Comparison of ENCODE assay signal across 8 mouse cellular contexts in genomic region chr2:154855383-154855782, GRCm38 (mm10). TPM values are rescaled to one million over a fixed set of nuclear protein-coding genes. Genes with fewer than 3 reads are reported as not detected.
DNase-seq lines count a peak whose midpoint lies in the region; ATAC-seq and TF ChIP-seq lines count a peak whose summit lies in the region.

No protein-coding gene starts in this region.

- WGBS in forebrain, postnatal 0 days, result 87% methylated on average over 1 of the region's 1 CpGs
- WGBS in forebrain, embryonic 11.5 days, result 94% methylated on average over 1 of the region's 1 CpGs

- H3K4me2 ChIP-seq in forebrain, postnatal 0 days (ENCODE audit: low read depth), result no peak overlapping the region
- no peak overlapping the region for H3K4me2 ChIP-seq in forebrain, embryonic 11.5 days (ENCODE audit: low read depth, low read length, severe bottlenecking)

- no peak overlapping the region for H3K4me3 ChIP-seq in forebrain, postnatal 0 days (ENCODE audit: low read depth, low read length)
- no peak overlapping the region for H3K4me3 ChIP-seq in forebrain, embryonic 11.5 days (ENCODE audit: low read depth, low read length)

- peak; percentile 78 for TF ChIP-seq CTCF in forebrain, postnatal 0 days (IDR thresholded peaks at IDR 0.05; ENCODE audit: low read depth)

- peak; percentile 83 for DNase-seq in forebrain, postnatal 0 days
- no peak for DNase-seq in forebrain, embryonic 11.5 days (ENCODE audit: low spot score)
- peak; percentile 76 for DNase-seq in 416B (ENCODE audit: low read depth)
- DNase-seq in adrenal gland, postnatal 10 days, result peak; percentile 69
- DNase-seq in forelimb bud, embryonic 11.5 days (ENCODE audit: low read depth, low spot score), result peak; percentile 26
- peak; percentile 67 to 70 for DNase-seq in kidney, postnatal 4 days
- peak; percentile 89 for DNase-seq in lung, postnatal 36 days
- DNase-seq in thymus, postnatal 25 days, result peak; percentile 66

- H3K27me3 ChIP-seq in forebrain, postnatal 0 days (ENCODE audit: insufficient read depth, low read length), result no peaks in the 10 kb centered on the region
- no peaks in the 10 kb centered on the region for H3K27me3 ChIP-seq in forebrain, embryonic 11.5 days (ENCODE audit: control insufficient read depth, insufficient read depth, low read length)

- no peaks in the 10 kb centered on the region for H3K9me3 ChIP-seq in forebrain, postnatal 0 days (ENCODE audit: low read length)
- no peaks in the 10 kb centered on the region for H3K9me3 ChIP-seq in forebrain, embryonic 11.5 days (ENCODE audit: control insufficient read depth, low read length)

- no peak overlapping the region for H3K9ac ChIP-seq in forebrain, postnatal 0 days
- H3K9ac ChIP-seq in forebrain, embryonic 11.5 days (ENCODE audit: low read length), result no peak overlapping the region

- ATAC-seq in forebrain, postnatal 0 days, result peak; percentile 55; the same call in 1 of the 2 replicates
- no peak for ATAC-seq in forebrain, embryonic 11.5 days (replicated peaks; ENCODE audit: low FRiP score)

- peaks cover 10% of the 10 kb centered on the region; the same call in 1 of the 2 replicates for H3K36me3 ChIP-seq in forebrain, postnatal 0 days (ENCODE audit: insufficient read depth)
- H3K36me3 ChIP-seq in forebrain, embryonic 11.5 days (ENCODE audit: control insufficient read depth, insufficient read depth, low read length), result no peaks in the 10 kb centered on the region; the same call in 1 of the 2 replicates

- no peak overlapping the region for H3K27ac ChIP-seq in forebrain, postnatal 0 days (ENCODE audit: low read depth, low read length)
- H3K27ac ChIP-seq in forebrain, embryonic 11.5 days (ENCODE audit: low read depth, low read length), result no peak overlapping the region

- H3K4me1 ChIP-seq in forebrain, postnatal 0 days (ENCODE audit: insufficient read depth), result no peaks in the 10 kb centered on the region
- no peaks in the 10 kb centered on the region for H3K4me1 ChIP-seq in forebrain, embryonic 11.5 days (replicated peaks; ENCODE audit: control insufficient read depth, insufficient read depth, low read length)

RNA-seq across cellular contexts. Expression of gene Eif2s2, which starts 37.4 kb away (rescaled TPM):
- total RNA-seq in forebrain, postnatal 0 days (2014; rRNA removed), result 76.4 and 81.3 TPM in 2 replicates
- 103 and 127 TPM in 2 replicates for polyA plus RNA-seq in forebrain, postnatal 0 days (2015; fragmentation: Nextera tagmentation; extraction: Ambion mirVana)
- polyA plus RNA-seq in forebrain, embryonic 11.5 days (2014; fragmentation: Nextera tagmentation; extraction: Ambion mirVana), result 118 and 135 TPM in 2 replicates
- total RNA-seq in adrenal gland, postnatal 10 days (2021), result 100 to 1,000 TPM; 103 to 125 TPM
